12 mouse cellular contexts compared by ENCODE assay signal in the genomic region with DNA sequence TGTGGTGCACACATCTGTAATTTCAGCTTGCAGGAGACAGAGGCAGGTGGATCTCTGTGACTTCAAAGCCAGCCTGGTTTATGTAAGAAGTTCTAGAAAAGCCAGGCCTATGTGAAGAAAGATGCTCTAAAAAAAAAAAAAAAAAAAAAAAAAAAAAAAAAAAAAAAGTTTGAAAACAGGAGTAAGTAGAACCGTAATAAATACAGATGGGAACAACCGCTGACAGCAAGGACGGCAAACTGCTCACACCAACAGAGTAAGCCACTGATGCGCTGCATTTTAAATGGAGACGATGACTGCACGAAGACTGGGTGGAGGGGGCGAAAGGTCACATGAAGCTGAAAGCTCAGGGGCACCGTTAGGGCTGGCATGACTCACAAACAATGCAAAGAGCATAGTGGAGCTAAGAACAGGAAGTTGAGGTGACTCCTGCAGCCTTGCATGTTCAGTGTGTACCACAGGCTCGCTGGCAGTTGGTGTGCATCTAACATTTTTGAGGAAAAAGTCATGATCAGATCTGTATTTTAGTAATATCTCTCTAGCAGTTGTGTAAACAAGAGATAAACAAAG. TPM values are rescaled to one million over a fixed set of nuclear protein-coding genes. Genes with fewer than 3 reads are reported as not detected.
DNase-seq lines count a peak whose midpoint lies in the region; ATAC-seq and TF ChIP-seq lines count a peak whose summit lies in the region.
"Had no signal": no experiment of that assay in that cellular context is flagged by ENCODE, and none has a peak within 500 bp of the region (broad histone marks: within the 10 kb centered on the region; RNA-seq: fewer than 3 reads in every experiment).

No protein-coding gene starts in this region.

- peak; percentile 14 to 37 for DNase-seq in CD8-positive naive resting alpha-beta T cell, adult 2 months (ENCODE audit: low read depth in 2 of 2, low spot score in 2 of 2)
- DNase-seq in liver, postnatal 0 days: peak; percentile 31
- DNase-seq in stomach, postnatal 0 days (ENCODE audit: low spot score): no peak
- DNase-seq in heart, embryonic 10.5 days (ENCODE audit: low spot score): no peak
- no peak for DNase-seq in cerebellum, adult 18-20 months
- DNase-seq in urinary bladder, postnatal 10 days (ENCODE audit: low spot score): no peak
- DNase-seq: cerebellum, adult 2 months; kidney, postnatal 14 days had no signal

- peaks cover 12% of the 10 kb centered on the region for H3K4me1 ChIP-seq in liver, postnatal 0 days (ENCODE audit: insufficient read depth)
- H3K4me1 ChIP-seq in stomach, postnatal 0 days (replicated peaks; ENCODE audit: control insufficient read depth, insufficient read depth): no peaks in the 10 kb centered on the region
- no peaks in the 10 kb centered on the region for H3K4me1 ChIP-seq in heart, embryonic 10.5 days
- H3K4me1 ChIP-seq: embryonic facial prominence, embryonic 15.5 days; limb, embryonic 12.5 days had no signal

- 46% methylated on average over 9 of the region's 9 CpGs for WGBS in liver, postnatal 0 days (ENCODE audit: insufficient replicate concordance)
- 71% methylated on average over 9 of the region's 9 CpGs for WGBS in stomach, postnatal 0 days
- 77% methylated on average over 9 of the region's 9 CpGs for WGBS in heart, embryonic 10.5 days

- H3K9me3 ChIP-seq in liver, postnatal 0 days (ENCODE audit: low read length): no peaks in the 10 kb centered on the region
- H3K9me3 ChIP-seq in stomach, postnatal 0 days (ENCODE audit: control insufficient read depth, low read length): no peaks in the 10 kb centered on the region
- H3K9me3 ChIP-seq in heart, embryonic 10.5 days: no peaks in the 10 kb centered on the region
- H3K9me3 ChIP-seq: embryonic facial prominence, embryonic 15.5 days; limb, embryonic 12.5 days had no signal

- no peaks in the 10 kb centered on the region for H3K27me3 ChIP-seq in liver, postnatal 0 days (ENCODE audit: insufficient read depth, low read length)
- H3K27me3 ChIP-seq in stomach, postnatal 0 days (ENCODE audit: control insufficient read depth, insufficient read depth, low read length): no peaks in the 10 kb centered on the region
- no peaks in the 10 kb centered on the region for H3K27me3 ChIP-seq in heart, embryonic 10.5 days (ENCODE audit: insufficient read depth, poor library complexity, severe bottlenecking)
- H3K27me3 ChIP-seq: embryonic facial prominence, embryonic 15.5 days; limb, embryonic 12.5 days had no signal

- peak; percentile 99 for ATAC-seq in activated CD4-positive, CD25-positive, alpha-beta regulatory T cell, adult 4 months
- ATAC-seq in liver, postnatal 0 days: 0 out of 2 replicates have a peak, but pooled peaks have one; percentile 28
- ATAC-seq in stomach, postnatal 0 days (ENCODE audit: low FRiP score, low TSS enrichment): 0 out of 2 replicates have a peak, but pooled peaks have one; percentile 50

- H3K9ac ChIP-seq in liver, postnatal 0 days (replicated peaks): no peak overlapping the region
- no peak overlapping the region for H3K9ac ChIP-seq in stomach, postnatal 0 days (ENCODE audit: low read length)
- H3K9ac ChIP-seq: embryonic facial prominence, embryonic 15.5 days; limb, embryonic 12.5 days had no signal

- no peak overlapping the region for H3K27ac ChIP-seq in liver, postnatal 0 days (ENCODE audit: low read depth)
- no peak overlapping the region for H3K27ac ChIP-seq in stomach, postnatal 0 days (replicated peaks)
- no peak overlapping the region for H3K27ac ChIP-seq in heart, embryonic 10.5 days
- H3K27ac ChIP-seq: embryonic facial prominence, embryonic 15.5 days; limb, embryonic 12.5 days had no signal

- H3K4me2 ChIP-seq in liver, postnatal 0 days (ENCODE audit: low read depth, low read length): no peak overlapping the region
- H3K4me2 ChIP-seq in stomach, postnatal 0 days (replicated peaks; ENCODE audit: low read depth): no peak overlapping the region
- H3K4me2 ChIP-seq: embryonic facial prominence, embryonic 15.5 days; limb, embryonic 12.5 days had no signal

- no peak for TF ChIP-seq CTCF in liver, postnatal 0 days (IDR thresholded peaks at IDR 0.05; ENCODE audit: low read depth)
- TF ChIP-seq CTCF in stomach, postnatal 0 days (IDR thresholded peaks at IDR 0.05; ENCODE audit: low read depth): no peak

- no peaks in the 10 kb centered on the region for H3K36me3 ChIP-seq in liver, postnatal 0 days (replicated peaks; ENCODE audit: insufficient read depth, low read length)
- H3K36me3 ChIP-seq in stomach, postnatal 0 days (ENCODE audit: control insufficient read depth, insufficient read depth, low read length): no peaks in the 10 kb centered on the region
- peaks cover 6% of the 10 kb centered on the region; the same call in 1 of the 2 replicates for H3K36me3 ChIP-seq in heart, embryonic 10.5 days

- TF ChIP-seq EP300 in liver, postnatal 0 days (IDR thresholded peaks at IDR 0.05; ENCODE audit: low read depth): no peak
- no peak for TF ChIP-seq EP300 in stomach, postnatal 0 days (optimal IDR thresholded peaks at IDR 0.05)

- no peak overlapping the region for H3K4me3 ChIP-seq in liver, postnatal 0 days (ENCODE audit: low read depth, low read length)
- no peak overlapping the region for H3K4me3 ChIP-seq in stomach, postnatal 0 days (ENCODE audit: low read depth, low read length)
- H3K4me3 ChIP-seq in heart, embryonic 10.5 days: no peak overlapping the region
- H3K4me3 ChIP-seq: embryonic facial prominence, embryonic 15.5 days; limb, embryonic 12.5 days had no signal

RNA-seq across cellular contexts. Expression of gene Ctsk, which starts 12.6 kb away (rescaled TPM):
- not detected for polyA plus RNA-seq in activated CD4-positive, CD25-positive, alpha-beta regulatory T cell, adult 4 months (2017; shearing (Covaris generic))
- 2.0 and 2.3 TPM in 2 replicates for polyA plus RNA-seq in liver, postnatal 0 days (2015; fragmentation: Nextera tagmentation; extraction: Ambion mirVana)
- 16.3 and 18.7 TPM in 2 replicates for polyA plus RNA-seq in stomach, postnatal 0 days (2015; fragmentation: Nextera tagmentation; extraction: Ambion mirVana)
- 4.2 and 10.2 TPM in 2 replicates for polyA plus RNA-seq in heart, embryonic 10.5 days (2016; fragmentation: Nextera tagmentation; extraction: Ambion mirVana)

RNA-seq across cellular contexts. Expression of gene Ctss, which starts 14.9 kb away (rescaled TPM):
- polyA plus RNA-seq in activated CD4-positive, CD25-positive, alpha-beta regulatory T cell, adult 4 months (2017; shearing (Covaris generic)): 100 to 1,000 TPM; 365 to 472 TPM
- 89.4 and 92.8 TPM in 2 replicates for polyA plus RNA-seq in liver, postnatal 0 days (2015; fragmentation: Nextera tagmentation; extraction: Ambion mirVana)
- 31.8 and 35.6 TPM in 2 replicates for polyA plus RNA-seq in stomach, postnatal 0 days (2015; fragmentation: Nextera tagmentation; extraction: Ambion mirVana)
- 0.96 and 1.9 TPM in 2 replicates for polyA plus RNA-seq in heart, embryonic 10.5 days (2016; fragmentation: Nextera tagmentation; extraction: Ambion mirVana)

RNA-seq across cellular contexts. Expression of gene Hormad1, which starts 47.8 kb away (rescaled TPM):
- polyA plus RNA-seq in activated CD4-positive, CD25-positive, alpha-beta regulatory T cell, adult 4 months (2017; shearing (Covaris generic)): not detected
- polyA plus RNA-seq in liver, postnatal 0 days (2015; fragmentation: Nextera tagmentation; extraction: Ambion mirVana): not detected in 2 replicates
- polyA plus RNA-seq in stomach, postnatal 0 days (2015; fragmentation: Nextera tagmentation; extraction: Ambion mirVana): not detected in 2 replicates
- polyA plus RNA-seq in heart, embryonic 10.5 days (2016; fragmentation: Nextera tagmentation; extraction: Ambion mirVana): 0.19 TPM in 1 of 2 replicates, not detected in the other
- polyA plus RNA-seq: cerebellum, adult 2 months; embryonic facial prominence, embryonic 15.5 days; heart, postnatal 0 days; limb, embryonic 12.5 days had no signal

Comparison
In these comparisons a context has a peak if more than half of its experiments do, and no peak if none do; other contexts are left out.
1. DNase-seq: peak in CD8-positive naive resting alpha-beta T cell, adult 2 months (2 of 2) and liver, postnatal 0 days (single experiment); none in stomach, postnatal 0 days (single experiment), heart, embryonic 10.5 days (single experiment), cerebellum, adult 18-20 months (0 of 2) and urinary bladder, postnatal 10 days (single experiment).
2. ATAC-seq: peak in every context shown above with its lines; median percentile 99 in activated CD4-positive, CD25-positive, alpha-beta regulatory T cell, adult 4 months; 50 in stomach, postnatal 0 days; 28 in liver, postnatal 0 days.
3. RNA of gene Ctss, which starts 14.9 kb away (polyA plus RNA-seq): 365 to 472 TPM in activated CD4-positive, CD25-positive, alpha-beta regulatory T cell, adult 4 months, 89.4 to 92.8 TPM in liver, postnatal 0 days and 31.8 to 35.6 TPM in stomach, postnatal 0 days; 0.96 to 1.9 TPM in heart, embryonic 10.5 days; every median in the first group is over 10 times any median in the second.